Mouse (Mus musculus): ENCODE measurements around the gene Nmrk2. TPM values are rescaled to one million over a fixed set of nuclear protein-coding genes. Genes with fewer than 3 reads are reported as not detected.
A peak's percentile ranks its signal among the peaks of the same experiment; 100 is the strongest.

Gene Nmrk2
- polyA plus RNA-seq, 1 experiment from 2014 or later = not detected

- H3K9ac ChIP-seq (ENCODE audit: low read depth, low read length) = no peak overlapping the region
- H3K9me3 ChIP-seq (replicated peaks; ENCODE audit: low read length) = no peaks in the 10 kb centered on the region
- WGBS = 66% methylated on average over 12 of the region's 12 CpGs
- DNase-seq (ENCODE audit: low spot score) (peak; percentile 26), ATAC-seq (replicated peaks; ENCODE audit: low FRiP score, low read depth) (peak; percentile 18; the same call in 1 of the 2 replicates)
- H3K36me3 ChIP-seq (ENCODE audit: insufficient read depth, low read length) = peaks cover 68% of the 10 kb centered on the region
- no peak for TF ChIP-seq CTCF (IDR thresholded peaks at IDR 0.05; ENCODE audit: low read depth)
- H3K4me2 ChIP-seq (ENCODE audit: low read length) = no peak overlapping the region
- no peaks in the 10 kb centered on the region for H3K4me1 ChIP-seq (replicated peaks; ENCODE audit: insufficient read depth, low read length)
- no peaks in the 10 kb centered on the region for H3K27me3 ChIP-seq (ENCODE audit: insufficient read depth, low read length)
- no peak overlapping the region for H3K4me3 ChIP-seq (replicated peaks; ENCODE audit: low read depth, low read length)
- H3K27ac ChIP-seq = peak overlapping the region; percentile 60; the same call in 1 of the 2 replicates
These were observed 49.2 kb downstream of the Nmrk2 start for GRCm38 (mm10) chr10:81152609-81153008.

- TF ChIP-seq CTCF (IDR thresholded peaks at IDR 0.05; ENCODE audit: low read depth) = no peak
- Histone ChIP-seq H3K27ac (no peak overlapping the region), H3K9me3 (replicated peaks; ENCODE audit: low read length) (no peaks in the 10 kb centered on the region), H3K9ac (ENCODE audit: low read depth, low read length) (no peak overlapping the region), H3K4me2 (ENCODE audit: low read length) (no peak overlapping the region), H3K27me3 (ENCODE audit: insufficient read depth, low read length) (no peaks in the 10 kb centered on the region), H3K4me3 (replicated peaks; ENCODE audit: low read depth, low read length) (no peak overlapping the region), H3K4me1 (replicated peaks; ENCODE audit: insufficient read depth, low read length) (no peaks in the 10 kb centered on the region), H3K36me3 (ENCODE audit: insufficient read depth, low read length) (peaks cover 69% of the 10 kb centered on the region)
- no peak for ATAC-seq (replicated peaks; ENCODE audit: low FRiP score, low read depth)
- 64% methylated on average over 6 of the region's 6 CpGs for WGBS
- DNase-seq (ENCODE audit: low spot score) = no peak
These were observed 50.6 kb downstream of the Nmrk2 start for GRCm38 (mm10) chr10:81151261-81151660.

Other genes with a start within 250 kb of the Nmrk2 start
- gene Gng7, start 187.1 kb downstream of the Nmrk2 start, polyA plus RNA-seq (2015; fragmentation: Nextera tagmentation; extraction: Ambion mirVana) = 3.4 TPM in 2 replicates
- gene Diras1, start 176.4 kb downstream of the Nmrk2 start, polyA plus RNA-seq (2015; fragmentation: Nextera tagmentation; extraction: Ambion mirVana) = 0.11 TPM in 1 of 2 replicates, not detected in the other
- 13.4 and 13.9 TPM in 2 replicates for gene Slc39a3, start 164.6 kb downstream of the Nmrk2 start, polyA plus RNA-seq (2015; fragmentation: Nextera tagmentation; extraction: Ambion mirVana)
- 161 and 168 TPM in 2 replicates for gene Sgta, start 141.9 kb downstream of the Nmrk2 start, polyA plus RNA-seq (2015; fragmentation: Nextera tagmentation; extraction: Ambion mirVana)
- gene Thop1, start 132.0 kb downstream of the Nmrk2 start, polyA plus RNA-seq (2015; fragmentation: Nextera tagmentation; extraction: Ambion mirVana) = 30.6 and 34.2 TPM in 2 replicates
- 0.29 and 0.36 TPM in 2 replicates for gene Creb3l3, start 103.2 kb downstream of the Nmrk2 start, polyA plus RNA-seq (2015; fragmentation: Nextera tagmentation; extraction: Ambion mirVana)
- gene Map2k2, start 96.1 kb downstream of the Nmrk2 start, polyA plus RNA-seq (2015; fragmentation: Nextera tagmentation; extraction: Ambion mirVana) = 162 and 166 TPM in 2 replicates
- 33.7 and 37.4 TPM in 2 replicates for gene Zbtb7a, start 66.8 kb downstream of the Nmrk2 start, polyA plus RNA-seq (2015; fragmentation: Nextera tagmentation; extraction: Ambion mirVana)
- gene Pias4, start 34.1 kb downstream of the Nmrk2 start, polyA plus RNA-seq (2015; fragmentation: Nextera tagmentation; extraction: Ambion mirVana) = 28.4 and 32.0 TPM in 2 replicates
- gene Eef2, start 25.4 kb downstream of the Nmrk2 start, polyA plus RNA-seq (2015; fragmentation: Nextera tagmentation; extraction: Ambion mirVana) = 560 and 590 TPM in 2 replicates
- 42.8 and 43.3 TPM in 2 replicates for gene Dapk3, start 19.0 kb downstream of the Nmrk2 start, polyA plus RNA-seq (2015; fragmentation: Nextera tagmentation; extraction: Ambion mirVana)
- not detected in 2 replicates for gene 4930442H23Rik, start 18.2 kb downstream of the Nmrk2 start, polyA plus RNA-seq (2015; fragmentation: Nextera tagmentation; extraction: Ambion mirVana)
- gene Atcay, start 28.8 kb upstream of the Nmrk2 start, polyA plus RNA-seq (2015; fragmentation: Nextera tagmentation; extraction: Ambion mirVana) = 0.32 TPM in 1 of 2 replicates, not detected in the other
- gene Zfr2, start 31.1 kb upstream of the Nmrk2 start, polyA plus RNA-seq (2015; fragmentation: Nextera tagmentation; extraction: Ambion mirVana) = 3.1 and 4.6 TPM in 2 replicates
- 3.9 and 5.5 TPM in 2 replicates for gene Matk, start 50.9 kb upstream of the Nmrk2 start, polyA plus RNA-seq (2015; fragmentation: Nextera tagmentation; extraction: Ambion mirVana)
- 259 and 283 TPM in 2 replicates for gene Mrpl54, start 64.9 kb upstream of the Nmrk2 start, polyA plus RNA-seq (2015; fragmentation: Nextera tagmentation; extraction: Ambion mirVana)
- 55.7 and 60.5 TPM in 2 replicates for gene Apba3, start 64.9 kb upstream of the Nmrk2 start, polyA plus RNA-seq (2015; fragmentation: Nextera tagmentation; extraction: Ambion mirVana)
- gene Tjp3, start 89.5 kb upstream of the Nmrk2 start, polyA plus RNA-seq (2015; fragmentation: Nextera tagmentation; extraction: Ambion mirVana) = 19.0 and 19.1 TPM in 2 replicates
- 37.8 and 39.3 TPM in 2 replicates for gene Pip5k1c, start 90.9 kb upstream of the Nmrk2 start, polyA plus RNA-seq (2015; fragmentation: Nextera tagmentation; extraction: Ambion mirVana)
- 24.5 and 26.4 TPM in 2 replicates for gene Cactin, start 119.1 kb upstream of the Nmrk2 start, polyA plus RNA-seq (2015; fragmentation: Nextera tagmentation; extraction: Ambion mirVana)
- gene Tbxa2r, start 126.7 kb upstream of the Nmrk2 start, polyA plus RNA-seq (2015; fragmentation: Nextera tagmentation; extraction: Ambion mirVana) = 16.1 and 17.5 TPM in 2 replicates
- 0.07 and 0.13 TPM in 2 replicates for gene Gipc3, start 141.2 kb upstream of the Nmrk2 start, polyA plus RNA-seq (2015; fragmentation: Nextera tagmentation; extraction: Ambion mirVana)
- 92.4 and 99.0 TPM in 2 replicates for gene Hmg20b, start 148.4 kb upstream of the Nmrk2 start, polyA plus RNA-seq (2015; fragmentation: Nextera tagmentation; extraction: Ambion mirVana)
- 11.3 and 11.6 TPM in 2 replicates for gene Mfsd12, start 155.4 kb upstream of the Nmrk2 start, polyA plus RNA-seq (2015; fragmentation: Nextera tagmentation; extraction: Ambion mirVana)
- 0.45 and 0.59 TPM in 2 replicates for gene 4930404N11Rik, start 163.8 kb upstream of the Nmrk2 start, polyA plus RNA-seq (2015; fragmentation: Nextera tagmentation; extraction: Ambion mirVana)
- 67.5 and 70.6 TPM in 2 replicates for gene Fzr1, start 176.5 kb upstream of the Nmrk2 start, polyA plus RNA-seq (2015; fragmentation: Nextera tagmentation; extraction: Ambion mirVana)
- 74.3 and 80.6 TPM in 2 replicates for gene Dohh, start 182.4 kb upstream of the Nmrk2 start, polyA plus RNA-seq (2015; fragmentation: Nextera tagmentation; extraction: Ambion mirVana)
- gene Gm48551, start 182.4 kb upstream of the Nmrk2 start, polyA plus RNA-seq (2015; fragmentation: Nextera tagmentation; extraction: Ambion mirVana) = 1.9 and 2.1 TPM in 2 replicates
- 0.82 and 1.9 TPM in 2 replicates for gene Gm48552, start 187.0 kb upstream of the Nmrk2 start, polyA plus RNA-seq (2015; fragmentation: Nextera tagmentation; extraction: Ambion mirVana)
- 62.4 and 68.6 TPM in 2 replicates for gene Smim24, start 191.0 kb upstream of the Nmrk2 start, polyA plus RNA-seq (2015; fragmentation: Nextera tagmentation; extraction: Ambion mirVana)